Mouse (Mus musculus) lung, postnatal 10 days (tissue): Measurements from ENCODE around the gene Cenps.
"Not testable (repeated sequence)": the region's sequence is repeated elsewhere in the genome, so short reads cannot be mapped to it uniquely, and the experiment has no call there.

Experiments
- DNase-seq: peaks from one replicate; pipeline ENCODE4 v3.0.0; 2021

Cenps gene

GRCm38 (mm10) chr4:149136982-149137770 is at the start of gene Cenps:
Gene Cenps, minus strand, starts transcription at chr4:149137629.
- peak; percentile 95 for DNase-seq

DNA sequence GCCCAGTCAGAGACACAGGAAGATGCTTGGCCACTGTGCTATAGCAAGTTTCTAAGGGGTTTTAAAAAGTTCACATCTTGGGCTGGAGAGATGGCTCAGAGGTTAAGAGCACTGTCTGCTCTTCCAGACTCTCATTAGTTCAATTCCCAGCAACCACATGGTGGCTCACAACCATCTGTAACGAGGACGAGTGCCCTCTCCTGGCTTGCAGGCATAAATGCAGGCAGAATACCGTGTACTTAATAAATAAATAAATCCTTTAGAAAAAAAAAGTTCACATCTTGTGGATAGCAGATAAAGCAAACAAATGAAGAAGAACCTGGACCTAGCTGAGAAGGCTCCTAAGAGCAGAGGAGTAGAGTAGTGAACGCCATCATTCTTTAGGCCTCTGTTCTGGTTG is 45.3 kb upstream of the Cenps start:
- DNase-seq, result no peak

DNA sequence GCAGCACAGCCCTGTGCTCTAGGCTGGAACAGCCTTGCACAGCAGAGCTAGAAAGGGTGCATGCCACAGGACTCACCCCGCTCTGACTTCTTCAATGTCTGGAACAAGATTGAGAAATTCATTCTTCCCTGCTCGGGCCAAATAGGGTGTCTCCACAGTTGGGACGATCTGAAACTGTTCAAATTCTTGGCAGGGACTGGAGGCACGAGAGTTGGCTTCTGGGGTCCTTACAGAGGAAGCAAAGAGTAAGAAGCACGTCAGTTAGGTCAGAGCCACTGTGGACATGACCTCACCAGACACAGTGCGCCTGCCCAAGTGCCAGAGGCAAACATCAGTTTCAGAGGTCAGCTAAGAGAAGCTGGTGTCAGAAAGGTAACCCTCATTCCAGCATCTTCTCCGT is 44.8 kb upstream of the Cenps start:
- DNase-seq, result peak; percentile 73

DNA sequence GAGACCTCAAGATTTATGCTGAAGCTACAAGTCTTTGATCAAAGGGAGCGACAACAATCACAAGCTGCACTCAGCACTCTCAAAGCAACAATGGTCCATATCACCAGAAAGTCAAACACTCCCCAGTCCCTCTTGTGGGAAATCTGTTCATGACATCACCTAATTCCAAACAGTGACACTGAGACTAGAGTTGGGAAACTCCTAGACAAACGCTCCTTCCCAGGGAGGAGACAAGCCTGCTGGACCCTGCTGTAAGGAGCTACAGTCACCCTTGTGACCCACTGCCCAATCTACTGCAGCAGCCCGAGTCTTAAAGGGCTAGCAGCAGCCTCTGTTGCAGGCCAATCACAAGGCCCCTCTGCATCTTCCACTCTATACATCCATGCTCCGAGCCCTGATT is 42.1 kb upstream of the Cenps start:
- peak; percentile 44 for DNase-seq

GRCm38 (mm10) chr4:149179160-149179559 is 41.7 kb upstream of the Cenps start:
- peak; percentile 59 for DNase-seq

- no peak for DNase-seq
Observed at GRCm38 (mm10) chr4:149178328-149178727, 40.9 kb upstream of the Cenps start.

DNA sequence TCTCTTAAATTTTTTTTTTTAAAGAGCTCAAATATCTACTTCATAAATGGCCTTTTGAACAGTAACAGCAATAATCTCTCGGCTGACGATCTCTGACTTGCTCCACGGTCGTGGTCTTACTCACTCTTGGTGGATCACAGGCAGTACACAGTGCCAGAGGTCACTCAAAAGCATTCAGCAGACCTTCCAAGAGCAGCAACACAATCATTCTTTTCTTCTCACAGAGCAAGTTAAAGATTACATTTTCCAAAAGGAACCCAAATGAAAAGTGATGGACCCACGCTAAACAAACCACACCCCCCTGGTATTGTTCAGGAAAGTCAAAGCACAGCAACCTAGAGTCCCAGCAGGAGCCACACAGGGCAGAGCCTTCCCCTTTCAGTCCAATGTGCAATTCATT is 39.6 kb upstream of the Cenps start:
- no peak for DNase-seq

- no peak for DNase-seq
Observed at GRCm38 (mm10) chr4:149176645-149177044, 39.2 kb upstream of the Cenps start.

- no peak for DNase-seq
Observed at GRCm38 (mm10) chr4:149173661-149174060, 36.2 kb upstream of the Cenps start.

DNA sequence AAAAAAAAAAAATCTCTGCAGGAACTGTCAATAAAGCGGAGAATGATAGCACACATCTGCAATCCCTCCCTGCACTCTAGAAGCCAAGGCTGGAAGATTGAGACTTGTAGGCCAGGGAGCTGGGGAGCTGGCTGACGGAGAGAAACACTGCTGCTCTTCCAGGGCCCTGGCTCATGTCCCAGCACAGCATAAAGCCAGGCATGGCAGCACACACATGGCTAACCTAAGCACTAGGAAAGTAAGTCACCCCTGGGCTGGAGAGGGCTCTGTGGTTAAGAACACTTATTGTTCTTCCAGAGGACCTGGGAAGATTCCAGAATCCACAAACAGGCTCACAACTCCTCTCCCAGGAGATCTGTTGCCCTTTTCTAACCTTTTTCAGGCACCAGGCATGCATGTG is 35.2 kb upstream of the Cenps start:
- DNase-seq, result peak; percentile 65

GRCm38 (mm10) chr4:149172083-149172482 is 34.7 kb upstream of the Cenps start:
- DNase-seq, result peak; percentile 71

- peak; percentile 68 for DNase-seq
Observed at GRCm38 (mm10) chr4:149171581-149171981, 34.2 kb upstream of the Cenps start.

DNA sequence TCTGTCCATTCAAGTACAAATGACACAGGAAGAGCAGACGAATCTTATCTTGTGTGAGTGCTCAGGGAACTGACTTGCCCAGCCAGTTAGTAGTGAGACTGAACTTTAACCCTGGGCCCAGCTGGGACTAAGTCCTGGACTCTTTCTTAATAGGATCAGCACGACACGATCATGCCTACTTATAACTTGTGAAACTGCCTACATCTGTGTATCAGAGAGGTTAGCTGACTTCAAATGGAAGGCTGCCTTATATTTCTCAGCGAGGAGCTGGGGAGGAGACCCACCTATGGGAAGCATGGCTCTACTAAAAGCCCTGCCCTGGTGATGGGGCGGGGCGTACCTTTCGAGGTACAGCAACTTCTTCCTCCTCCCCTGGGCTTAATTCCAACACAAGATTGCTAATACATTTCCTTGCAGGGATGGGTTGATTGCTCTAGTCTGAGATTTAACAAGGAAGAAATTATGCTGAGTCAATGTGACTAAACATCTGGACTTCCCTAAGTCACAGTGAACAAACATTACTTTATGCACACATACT is 33.0 kb upstream of the Cenps start:
- DNase-seq, result peak; percentile 60

DNA sequence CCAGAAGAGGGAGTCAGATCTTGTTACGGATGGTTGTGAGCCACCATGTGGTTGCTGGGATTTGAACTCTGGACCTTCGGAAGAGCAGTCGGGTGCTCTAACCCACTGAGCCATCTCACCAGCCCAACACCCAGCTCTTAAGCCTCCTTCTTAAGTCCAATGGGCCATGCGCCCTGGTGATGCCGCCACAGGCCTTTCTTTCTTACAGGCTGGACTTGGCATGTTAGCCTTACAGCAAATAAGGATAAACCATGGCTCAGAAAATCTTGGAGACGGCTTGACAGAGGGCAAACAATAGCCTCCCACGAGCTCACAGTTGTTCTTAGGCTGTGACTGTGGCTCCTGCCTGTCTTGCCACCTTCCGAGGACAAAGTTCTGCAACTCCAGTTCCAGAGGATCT is 32.5 kb upstream of the Cenps start:
- not testable (repeated sequence) for DNase-seq

DNA sequence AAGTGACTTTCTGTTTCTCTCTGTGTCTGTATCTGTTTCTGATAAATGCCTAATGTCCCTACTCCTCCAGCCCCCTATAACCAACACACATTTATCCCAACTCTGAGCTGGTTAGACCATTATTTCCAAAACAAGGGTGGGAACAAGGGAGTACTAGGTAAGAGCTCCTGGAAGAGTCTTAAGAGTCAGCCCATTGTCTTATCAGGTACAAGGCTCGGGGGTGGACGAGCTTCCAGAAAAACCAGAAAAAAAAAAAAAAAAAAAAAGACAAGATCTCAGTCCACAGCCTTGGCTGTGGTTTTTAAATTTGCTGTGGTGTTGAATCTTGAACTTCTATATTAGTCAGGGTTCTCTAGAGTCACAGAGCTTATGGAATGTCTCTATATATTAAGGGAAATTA is 30.6 kb upstream of the Cenps start:
- DNase-seq, result no peak

- peak; percentile 58 for DNase-seq
Observed at GRCm38 (mm10) chr4:149166957-149167611, 29.7 kb upstream of the Cenps start.

- peak; percentile 98 for DNase-seq
Observed at GRCm38 (mm10) chr4:149166215-149166946, 29.0 kb upstream of the Cenps start, which contains the start of gene Pgd. Gene Pgd, minus strand, starts transcription at chr4:149166771.

GRCm38 (mm10) chr4:149164150-149164549 is 26.7 kb upstream of the Cenps start:
- no peak for DNase-seq

GRCm38 (mm10) chr4:149163196-149163595 is 25.8 kb upstream of the Cenps start:
- no peak for DNase-seq

GRCm38 (mm10) chr4:149161166-149161565 is 23.7 kb upstream of the Cenps start:
- DNase-seq, result no peak

DNA sequence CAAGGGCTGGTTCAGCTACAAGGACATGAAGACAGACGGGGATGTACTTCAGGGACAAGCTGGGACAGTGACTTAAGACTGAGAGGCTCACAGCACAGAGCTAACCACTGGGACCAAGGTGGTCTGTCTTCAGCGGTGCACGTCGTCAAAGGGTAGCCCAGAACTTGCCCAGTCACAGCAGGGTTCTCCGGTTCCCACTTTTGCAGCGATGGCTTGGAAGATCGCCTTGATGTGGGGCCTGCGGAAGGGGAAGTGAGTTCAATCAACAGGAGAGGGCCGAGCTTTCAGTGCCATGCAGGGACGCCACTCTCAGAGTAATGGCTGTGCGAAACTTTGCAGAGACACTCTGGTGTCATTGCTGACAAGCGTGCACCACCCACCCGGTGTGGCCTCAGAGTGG is 22.5 kb upstream of the Cenps start:
- no peak for DNase-seq

- DNase-seq, result no peak
Observed at GRCm38 (mm10) chr4:149159203-149159602, 21.8 kb upstream of the Cenps start.

DNA sequence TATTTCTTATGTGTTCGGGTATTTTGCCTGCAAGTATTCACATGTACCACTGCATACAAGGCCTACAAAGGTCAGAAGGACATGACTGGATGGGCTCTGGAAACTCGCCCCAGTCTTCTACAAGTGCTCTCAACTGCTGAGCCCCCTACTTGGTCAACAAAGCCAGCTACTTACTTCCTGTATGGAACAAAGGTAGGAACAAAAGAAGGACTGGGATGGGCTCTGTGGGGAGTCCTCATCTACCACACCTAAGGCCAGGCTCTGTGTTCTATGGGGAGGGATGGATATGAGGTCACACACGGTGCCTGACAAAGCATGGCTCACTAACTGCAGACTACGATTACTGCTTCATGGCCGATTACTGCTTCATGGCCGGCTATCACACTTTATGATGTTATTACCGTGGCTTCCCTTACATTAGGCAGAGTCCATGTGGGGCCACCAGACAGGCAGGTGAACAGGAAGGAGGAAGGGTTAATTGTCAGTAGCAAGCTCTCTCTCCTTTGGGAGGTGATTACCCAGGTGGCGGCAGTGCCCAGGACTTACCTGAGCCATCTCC is 20.1 kb upstream of the Cenps start:
- DNase-seq, result no peak
